Mouse (Mus musculus) ES-Bruce4 (cell line): ENCODE results near the gene Rnf26.

Source experiments
- CTCF ChIP-seq: IDR thresholded peaks from one replicate; pipeline ENCODE4 v1.8.1; 2011; ENCODE audit warnings: low read depth, low read length
- POLR2A ChIP-seq: IDR thresholded peaks from one replicate; pipeline ENCODE4 v1.8.1; 2011; ENCODE audit warnings: low read length; ENCODE audit not compliant: insufficient read depth

DNA sequence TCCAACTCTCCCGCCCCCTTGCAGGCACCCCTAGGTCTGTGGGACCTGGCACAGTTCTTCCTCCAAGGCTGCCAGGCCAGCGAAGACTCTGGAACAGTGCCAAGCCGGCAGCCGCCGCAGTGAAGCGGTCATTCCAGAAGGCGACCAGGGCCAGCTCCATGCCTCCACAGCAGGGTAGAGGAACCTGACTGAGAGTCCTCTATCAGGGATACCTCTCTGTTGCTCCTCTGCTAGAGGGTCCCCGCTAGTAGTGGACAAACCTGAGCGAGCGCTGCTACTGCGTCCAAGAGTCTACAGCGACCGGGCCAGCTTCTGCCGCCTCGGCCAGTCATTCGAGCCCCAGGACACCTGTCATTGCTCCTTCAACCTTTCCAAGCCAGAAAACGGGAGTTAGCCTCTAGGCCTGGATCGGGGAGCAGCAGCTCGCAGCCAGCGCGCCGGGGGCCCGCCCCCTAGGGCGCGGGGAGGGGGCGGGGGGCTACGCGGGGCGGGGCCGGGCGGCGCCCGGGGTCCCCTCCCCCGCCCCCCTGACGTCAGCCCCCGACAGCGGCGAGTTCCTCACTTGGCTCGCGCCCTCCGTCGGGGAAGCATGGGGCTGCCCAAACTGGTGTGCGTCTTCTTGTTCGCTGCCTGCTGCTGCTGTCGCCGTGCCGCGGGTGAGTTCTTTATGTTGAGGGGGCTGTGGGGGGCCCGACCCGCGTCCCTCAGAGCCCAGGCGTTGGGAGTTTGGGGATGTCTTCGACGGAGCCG lies 21.0 kb upstream of the Rnf26 start, which contains the start of gene Mcam:
- TF ChIP-seq POLR2A = peak; percentile 75
- no peak for TF ChIP-seq CTCF
